In genomic region chr11:35544112-35545064, GRCm38 (mm10) we compare ENCODE assay signal across 7 mouse cellular contexts.
DNase-seq lines count a peak whose midpoint lies in the region; ATAC-seq and TF ChIP-seq lines count a peak whose summit lies in the region.

No protein-coding gene starts in this region.

- no peaks in the 10 kb centered on the region for H3K9me3 ChIP-seq in liver, embryonic 11.5 days (ENCODE audit: control insufficient read depth, low read length)
- H3K9me3 ChIP-seq in forebrain, postnatal 0 days (ENCODE audit: low read length): no peaks in the 10 kb centered on the region
- H3K9me3 ChIP-seq in midbrain, embryonic 15.5 days: no peaks in the 10 kb centered on the region

- no peak overlapping the region for H3K27ac ChIP-seq in liver, embryonic 11.5 days (ENCODE audit: low read depth, low read length)
- H3K27ac ChIP-seq in forebrain, postnatal 0 days (ENCODE audit: low read depth, low read length): no peak overlapping the region
- peak overlapping the region; percentile 74 for H3K27ac ChIP-seq in midbrain, embryonic 15.5 days

- H3K36me3 ChIP-seq in liver, embryonic 11.5 days (ENCODE audit: control insufficient read depth, insufficient read depth, low read length): no peaks in the 10 kb centered on the region
- H3K36me3 ChIP-seq in forebrain, postnatal 0 days (ENCODE audit: insufficient read depth): no peaks in the 10 kb centered on the region
- H3K36me3 ChIP-seq in midbrain, embryonic 15.5 days (replicated peaks): no peaks in the 10 kb centered on the region

- no peaks in the 10 kb centered on the region for H3K4me1 ChIP-seq in liver, embryonic 11.5 days (replicated peaks; ENCODE audit: control insufficient read depth, insufficient read depth, low read length)
- no peaks in the 10 kb centered on the region for H3K4me1 ChIP-seq in forebrain, postnatal 0 days (ENCODE audit: insufficient read depth)
- H3K4me1 ChIP-seq in midbrain, embryonic 15.5 days: peaks cover 23% of the 10 kb centered on the region

- DNase-seq in liver, embryonic 11.5 days (ENCODE audit: low spot score): no peak
- no peak for DNase-seq in liver
- peak; percentile 63 to 71 for DNase-seq in cerebellum, postnatal 14 days
- peak; percentile 41 for DNase-seq in forebrain, postnatal 0 days
- DNase-seq in testis, postnatal 10 days (ENCODE audit: low spot score): no peak
- DNase-seq in left cerebral cortex, postnatal 14 days (ENCODE audit: low spot score in 2 of 2): no peak

- no peak for ATAC-seq in liver, embryonic 11.5 days (replicated peaks; ENCODE audit: low FRiP score)
- ATAC-seq in forebrain, postnatal 0 days: peak; percentile 69
- ATAC-seq in midbrain, embryonic 15.5 days (replicated peaks): peak; percentile 72

- 0 out of 2 replicates have a peak overlapping the region, but pooled peaks have one; percentile 17 for H3K4me3 ChIP-seq in liver, embryonic 11.5 days (ENCODE audit: low read depth, low read length)
- H3K4me3 ChIP-seq in forebrain, postnatal 0 days (ENCODE audit: low read depth, low read length): peak overlapping the region; percentile 30
- peak overlapping the region; percentile 43 for H3K4me3 ChIP-seq in midbrain, embryonic 15.5 days

- intact Hi-C loops in left cerebral cortex, postnatal 14 days (cut with DNase I): no loop called here

- H3K9ac ChIP-seq in liver, embryonic 11.5 days (ENCODE audit: low read depth, low read length): no peak overlapping the region
- H3K9ac ChIP-seq in forebrain, postnatal 0 days: peak overlapping the region; percentile 48
- H3K9ac ChIP-seq in midbrain, embryonic 15.5 days: peak overlapping the region; percentile 63

- TF ChIP-seq CTCF in forebrain, postnatal 0 days (IDR thresholded peaks at IDR 0.05; ENCODE audit: low read depth): no peak

- WGBS in liver, embryonic 11.5 days: 39% methylated on average over 31 of the region's 31 CpGs
- 43% methylated on average over 31 of the region's 31 CpGs for WGBS in forebrain, postnatal 0 days
- WGBS in midbrain, embryonic 15.5 days: 25% methylated on average over 31 of the region's 31 CpGs

- H3K4me2 ChIP-seq in liver, embryonic 11.5 days: peak overlapping the region; percentile 38
- H3K4me2 ChIP-seq in forebrain, postnatal 0 days (ENCODE audit: low read depth): peak overlapping the region; percentile 47
- peak overlapping the region; percentile 71 for H3K4me2 ChIP-seq in midbrain, embryonic 15.5 days

- peaks cover 17% of the 10 kb centered on the region for H3K27me3 ChIP-seq in liver, embryonic 11.5 days (replicated peaks; ENCODE audit: control insufficient read depth, insufficient read depth, low read length)
- H3K27me3 ChIP-seq in forebrain, postnatal 0 days (ENCODE audit: insufficient read depth, low read length): peaks cover 36% of the 10 kb centered on the region
- peaks cover 10% of the 10 kb centered on the region for H3K27me3 ChIP-seq in midbrain, embryonic 15.5 days (replicated peaks)

Comparison
In these comparisons a context has a peak if more than half of its experiments do, and no peak if none do; other contexts are left out.
1. DNase-seq: peak in cerebellum, postnatal 14 days (2 of 2) and forebrain, postnatal 0 days (single experiment); none in liver, embryonic 11.5 days (single experiment), liver (single experiment), testis, postnatal 10 days (single experiment) and left cerebral cortex, postnatal 14 days (0 of 2).
2. Peak in every context shown above with its lines, with median percentiles within 50 percentile points of each other: H3K4me2 ChIP-seq and H3K4me3 ChIP-seq.